Mouse (Mus musculus): ENCODE measurements around the gene Ccdc74a. TPM values are rescaled to one million over a fixed set of nuclear protein-coding genes. Genes with fewer than 3 reads are reported as not detected.

Ccdc74a gene
- total and polyA plus RNA-seq, 3 experiments = 1.9 to 4.6 TPM; not detected in 1

DNA sequence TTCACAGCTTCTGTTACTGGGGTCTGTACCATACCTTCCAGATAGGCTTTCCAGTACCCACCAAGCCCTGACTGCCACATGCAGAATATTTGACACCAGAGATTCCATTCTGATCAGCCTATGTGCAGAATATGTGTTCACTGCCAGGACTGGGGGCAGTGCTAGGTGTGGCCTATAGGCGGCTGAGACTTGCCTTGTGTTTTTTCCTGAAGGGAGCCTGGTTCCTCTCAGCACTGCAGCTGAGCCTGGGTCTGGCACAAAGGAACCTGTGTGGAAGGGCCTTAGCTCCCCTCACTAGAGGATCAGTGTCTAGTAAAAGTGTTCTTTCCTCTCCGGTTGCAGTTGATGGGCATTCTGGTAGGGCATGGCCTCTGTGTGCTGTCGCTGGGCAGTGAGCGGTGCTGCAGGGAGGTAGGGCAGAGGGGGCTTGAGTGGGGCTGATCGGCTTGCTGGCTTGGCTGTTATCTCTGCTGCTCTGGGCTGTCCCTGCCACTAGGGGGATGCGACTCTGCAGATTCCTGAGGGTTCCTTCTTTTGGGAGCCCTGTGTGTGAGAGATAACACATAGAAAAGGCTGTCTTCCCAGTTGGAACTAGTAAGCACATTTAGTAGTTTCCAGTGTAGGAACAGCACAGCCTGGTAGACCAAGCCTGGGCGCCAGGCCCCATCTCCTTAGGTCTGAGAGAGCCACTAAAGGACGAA, 12.6 kb upstream of the Ccdc74a start (continued):
- TF ChIP-seq USF1 (IDR thresholded peaks at IDR 0.05; ENCODE audit: low read depth, low read length) (no peak), MYC (IDR thresholded peaks at IDR 0.05; ENCODE audit: low read depth, low read length) (no peak), BHLHE40 (IDR thresholded peaks at IDR 0.05; ENCODE audit: borderline replicate concordance, low read depth, low read length) (0 out of 2 replicates have a peak, but pooled peaks have one; percentile 17), SIN3A (IDR thresholded peaks at IDR 0.05; ENCODE audit: low read length) (no peak), ETS1 (IDR thresholded peaks at IDR 0.05; ENCODE audit: low read depth, low read length) (no peak), MAZ (IDR thresholded peaks at IDR 0.05; ENCODE audit: low read depth, low read length) (no peak), ZMIZ1 (IDR thresholded peaks at IDR 0.05; ENCODE audit: low read depth, low read length) (no peak), NRF1 (IDR thresholded peaks at IDR 0.05; ENCODE audit: insufficient read depth, low read depth, low read length, poor library complexity, severe bottlenecking) (no peak), ZC3H11A (IDR thresholded peaks at IDR 0.05; ENCODE audit: low read depth, low read length) (no peak), GABPA (IDR thresholded peaks at IDR 0.05; ENCODE audit: low read depth, low read length) (no peak), CHD1 (IDR thresholded peaks at IDR 0.05; ENCODE audit: low read depth, low read length) (no peak), MAX (IDR thresholded peaks at IDR 0.05; ENCODE audit: low read length) (0 out of 2 replicates have a peak, but pooled peaks have one; percentile 21), JUND (IDR thresholded peaks at IDR 0.05; ENCODE audit: low read depth, low read length) (no peak), EP300 (IDR thresholded peaks at IDR 0.05; ENCODE audit: low read depth in 1 of 2, low read length in 2 of 2) (peak; percentile 36 to 41; a peak in 1 of 4 replicates)

DNA sequence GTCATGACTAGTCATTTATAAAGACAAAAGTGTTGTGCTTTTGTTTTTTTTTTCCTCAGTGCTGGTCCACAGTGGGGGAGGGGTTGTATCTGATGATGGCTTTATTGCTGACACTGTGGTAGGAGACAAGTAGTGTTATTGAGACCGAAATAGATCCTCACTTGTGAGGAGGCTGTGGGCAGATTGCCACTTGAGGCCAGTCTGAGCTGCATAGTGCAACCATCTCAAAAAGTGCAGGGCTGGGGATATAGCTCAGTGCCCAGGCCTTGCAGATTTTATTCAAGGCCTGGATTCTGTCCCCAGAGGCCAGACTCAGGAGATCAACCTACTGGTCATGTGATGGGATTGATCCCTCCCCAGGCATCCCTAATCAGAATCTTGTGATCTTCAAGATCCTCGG, 9.4 kb upstream of the Ccdc74a start:
- Histone ChIP-seq H3K9ac (ENCODE audit: control insufficient read depth, low read depth, low read length, poor library complexity, severe bottlenecking) (no peak overlapping the region), H3K4me1 (ENCODE audit: control insufficient read depth in 1 of 2, insufficient read depth in 2 of 2, low read length in 2 of 2) (peaks cover 7 to 17% of the 10 kb centered on the region in 2 experiments), H3K9me3 (replicated peaks; ENCODE audit: insufficient read depth, low read length) (no peaks in the 10 kb centered on the region)

DNA sequence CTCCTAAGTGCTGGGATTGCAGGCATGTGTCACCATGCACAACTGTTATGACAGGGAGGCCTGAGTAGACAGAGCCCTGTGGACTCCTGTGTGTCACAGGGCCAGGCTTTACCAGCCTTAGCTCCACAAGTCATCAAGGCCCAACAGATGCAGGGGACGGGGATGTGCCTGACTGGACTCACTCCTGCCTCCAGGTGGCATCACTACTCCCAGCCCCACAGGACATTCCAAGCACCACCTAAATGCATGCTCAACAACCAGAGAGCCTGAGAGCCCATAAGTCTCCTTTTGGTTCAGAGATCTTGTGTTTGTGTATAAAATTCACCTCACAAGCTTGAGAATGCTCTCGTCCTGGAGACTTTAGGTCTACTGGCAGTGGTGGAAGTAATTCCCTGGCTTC, 8.7 kb upstream of the Ccdc74a start:
- no peaks in the 10 kb centered on the region for H3K79me2 ChIP-seq (ENCODE audit: control insufficient read depth, insufficient read depth, low read length, poor library complexity)
- no peaks in the 10 kb centered on the region for H3K27me3 ChIP-seq (ENCODE audit: control insufficient read depth in 1 of 2, insufficient read depth in 2 of 2, low read length in 2 of 2)
- H3K9ac ChIP-seq (ENCODE audit: control insufficient read depth, low read depth, low read length, poor library complexity, severe bottlenecking) = no peak overlapping the region
- no peak for DNase-seq (ENCODE audit: low read depth, low spot score)
- peak; percentile 15 to 29 (median 24); a peak in 4 of 6 replicates for TF ChIP-seq CTCF (IDR thresholded peaks at IDR 0.05 in 2 of 3, conservative IDR thresholded peaks at IDR 0.05 in 1 of 3; ENCODE audit: control insufficient read depth in 1 of 3, insufficient read depth in 1 of 3, low read depth in 2 of 3, low read length in 3 of 3, poor library complexity in 1 of 3, severe bottlenecking in 1 of 3)
- TF ChIP-seq ZMIZ1 (IDR thresholded peaks at IDR 0.05; ENCODE audit: low read depth, low read length) = no peak
- no peaks in the 10 kb centered on the region for H3K9me3 ChIP-seq (replicated peaks; ENCODE audit: insufficient read depth, low read length)
- H3K27ac ChIP-seq (ENCODE audit: control insufficient read depth, low read depth, low read length) = peak overlapping the region; percentile 51
- peaks cover 7 to 17% of the 10 kb centered on the region in 2 experiments for H3K4me1 ChIP-seq (ENCODE audit: control insufficient read depth in 1 of 2, insufficient read depth in 2 of 2, low read length in 2 of 2)
- no peak overlapping the region for H3K4me3 ChIP-seq (ENCODE audit: control insufficient read depth in 1 of 2, insufficient read depth in 1 of 2, low read depth in 2 of 2, low read length in 2 of 2)
- H3K36me3 ChIP-seq (ENCODE audit: control insufficient read depth in 1 of 2, insufficient read depth in 2 of 2, low read length in 2 of 2) = peaks cover 13 to 15% of the 10 kb centered on the region in 2 experiments

More for the DNA sequence above, 9.4 kb upstream of the Ccdc74a start:
- Histone ChIP-seq H3K27me3 (ENCODE audit: control insufficient read depth in 1 of 2, insufficient read depth in 2 of 2, low read length in 2 of 2) (no peaks in the 10 kb centered on the region), H3K79me2 (ENCODE audit: control insufficient read depth, insufficient read depth, low read length, poor library complexity) (no peaks in the 10 kb centered on the region), H3K36me3 (ENCODE audit: control insufficient read depth in 1 of 2, insufficient read depth in 2 of 2, low read length in 2 of 2) (peaks cover 13 to 16% of the 10 kb centered on the region in 2 experiments), H3K27ac (ENCODE audit: control insufficient read depth, low read depth, low read length) (no peak overlapping the region), H3K4me3 (ENCODE audit: control insufficient read depth in 1 of 2, insufficient read depth in 1 of 2, low read depth in 2 of 2, low read length in 2 of 2) (no peak overlapping the region)
- no peak for DNase-seq (ENCODE audit: low read depth, low spot score)
- TF ChIP-seq USF1 (IDR thresholded peaks at IDR 0.05; ENCODE audit: low read depth, low read length) (peak; percentile 50; the same call in 1 of the 2 replicates), USF2 (IDR thresholded peaks at IDR 0.05; ENCODE audit: borderline replicate concordance in 1 of 2, insufficient read depth in 1 of 2, low read depth in 1 of 2, low read length in 2 of 2) (no peak), ETS1 (IDR thresholded peaks at IDR 0.05; ENCODE audit: low read depth, low read length) (no peak), SMC3 (IDR thresholded peaks at IDR 0.05; ENCODE audit: low read depth, low read length) (no peak), CTCF (IDR thresholded peaks at IDR 0.05 in 2 of 3, conservative IDR thresholded peaks at IDR 0.05 in 1 of 3; ENCODE audit: control insufficient read depth in 1 of 3, insufficient read depth in 1 of 3, low read depth in 2 of 3, low read length in 3 of 3, poor library complexity in 1 of 3, severe bottlenecking in 1 of 3) (no peak)
